Mouse (Mus musculus) splenic B cell, adult 2 months (primary cell): Measurements from ENCODE around the gene Elovl6.
A peak's percentile ranks its signal among the peaks of the same experiment; 100 is the strongest.

Experiments used
- DNase-seq: peaks from one replicate; pipeline ENCODE4 v3.0.0-alpha.2; 2011; ENCODE audit warnings: low read depth, low spot score
- H3K27me3 ChIP-seq: 2 replicates; pipeline ENCODE4 v1.6.1; 2012; ENCODE audit warnings: mild to moderate bottlenecking, low read length, moderate library complexity, mixed read lengths; ENCODE audit not compliant: control insufficient read depth, poor library complexity, insufficient read depth, severe bottlenecking
- H3K36me3 ChIP-seq: 2 replicates; pipeline ENCODE4 v1.6.1; 2012; ENCODE audit warnings: mild to moderate bottlenecking, low read length, moderate library complexity, mixed read lengths; ENCODE audit not compliant: control insufficient read depth, poor library complexity, insufficient read depth, severe bottlenecking

Elovl6 gene

DNA sequence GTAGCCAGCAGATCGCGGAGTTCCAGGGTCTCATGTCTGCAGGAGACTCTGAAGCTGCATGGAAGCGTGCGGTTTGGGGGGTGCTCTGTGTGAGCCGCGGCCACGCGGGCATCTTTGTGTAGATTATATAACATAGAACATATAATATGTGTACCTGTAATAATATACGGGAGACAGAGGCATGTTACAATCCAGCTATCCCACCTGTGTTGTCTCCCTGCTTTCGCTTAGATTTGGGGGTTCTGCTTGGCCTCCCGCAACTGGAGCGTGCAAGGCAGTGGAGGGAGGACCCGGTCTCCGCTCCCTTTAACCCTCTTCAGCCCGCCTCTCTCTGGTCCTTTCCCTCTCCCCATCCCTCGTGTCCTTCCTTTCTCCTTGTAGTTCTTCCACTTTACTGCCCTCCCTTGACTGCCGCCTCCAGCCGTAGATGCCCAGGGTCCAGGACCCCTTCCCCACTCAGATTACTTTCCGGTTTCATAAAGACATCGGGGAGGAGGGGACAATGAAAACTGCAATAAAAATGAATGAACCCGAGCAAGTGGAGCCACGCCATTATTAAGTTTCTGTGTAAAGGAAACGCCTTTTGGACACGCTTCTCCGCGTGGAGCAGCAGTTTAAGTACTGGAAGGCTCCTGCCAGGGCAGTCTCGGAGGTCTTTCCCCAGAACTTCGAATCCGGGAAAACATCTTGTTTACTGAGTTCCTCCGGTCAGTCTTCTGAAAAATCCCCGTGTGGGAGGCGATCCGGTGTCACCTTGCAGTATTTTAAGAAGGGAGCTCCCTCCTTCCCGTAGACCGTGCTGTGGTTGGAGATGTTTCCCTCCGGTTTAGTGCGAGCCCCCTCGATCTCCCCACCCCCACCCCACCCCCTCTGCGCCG, 949 bp downstream of the Elovl6 start:
- Histone ChIP-seq H3K36me3 (no peaks in the 10 kb centered on the region), H3K27me3 (no peaks in the 10 kb centered on the region)
- peak; percentile 27 for DNase-seq

DNA sequence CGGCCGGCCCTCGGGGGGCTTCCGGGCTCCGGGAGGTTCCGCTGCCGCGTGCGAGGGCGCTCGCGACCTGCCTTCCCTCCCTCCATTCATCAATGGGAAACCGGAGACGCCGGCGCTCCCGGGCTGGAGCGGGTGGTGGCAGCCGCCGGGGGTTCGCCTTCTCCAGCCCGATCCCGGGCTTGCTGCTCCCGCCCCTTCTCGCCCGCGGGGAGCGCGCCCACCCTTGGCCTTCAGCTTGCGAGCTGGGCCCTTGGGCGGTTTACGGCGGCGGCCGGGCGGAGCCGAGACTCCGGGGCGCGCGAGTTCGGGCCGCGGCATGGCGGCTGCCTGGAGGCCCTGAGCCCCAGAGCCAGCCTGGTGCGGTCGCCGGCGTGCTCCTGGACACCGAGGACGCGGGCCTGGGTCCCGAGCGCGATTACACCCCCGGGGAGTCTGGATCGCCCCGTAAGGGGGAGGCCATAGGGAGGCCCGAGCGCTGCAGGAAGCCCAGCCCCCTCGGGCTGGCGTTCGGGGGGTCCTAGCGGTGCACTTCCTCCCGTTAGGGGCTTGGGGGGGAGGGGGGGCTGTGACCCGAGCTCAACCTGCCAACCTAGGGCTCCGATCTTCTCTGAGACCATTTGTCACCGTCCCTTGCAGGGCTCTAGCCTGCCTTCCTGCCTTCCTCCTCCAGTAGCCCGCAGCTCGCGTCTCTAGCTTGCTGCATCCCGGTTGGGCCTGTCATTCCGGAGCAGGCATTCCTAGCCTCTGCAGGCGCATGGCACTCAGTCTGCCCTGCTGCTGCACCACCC, 1.8 kb downstream of the Elovl6 start:
- H3K36me3 ChIP-seq: no peaks in the 10 kb centered on the region
- DNase-seq: peak; percentile 50
- no peaks in the 10 kb centered on the region for H3K27me3 ChIP-seq

DNA sequence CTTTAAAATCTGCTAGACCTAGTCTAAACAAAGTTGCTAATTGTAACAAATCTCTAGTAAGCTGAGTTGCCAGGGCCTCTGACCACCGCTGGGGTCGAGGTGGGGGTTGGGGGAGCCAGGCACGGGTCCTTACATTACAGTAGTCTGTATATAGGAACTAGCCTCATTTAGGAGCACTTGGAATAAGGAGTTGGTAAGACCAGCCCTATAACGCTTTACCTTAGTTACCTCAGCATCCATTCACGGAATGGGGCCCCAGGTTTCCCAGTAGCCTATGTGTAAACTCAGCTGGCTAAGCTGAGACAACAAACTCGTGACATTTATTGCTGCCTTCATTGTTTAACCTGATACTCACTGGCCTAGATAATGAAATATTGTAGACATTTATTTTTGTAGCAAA, 3.3 kb downstream of the Elovl6 start:
- no peaks in the 10 kb centered on the region for H3K36me3 ChIP-seq
- no peak for DNase-seq
- H3K27me3 ChIP-seq: no peaks in the 10 kb centered on the region

- no peaks in the 10 kb centered on the region for H3K36me3 ChIP-seq
- no peaks in the 10 kb centered on the region for H3K27me3 ChIP-seq
- DNase-seq: peak; percentile 95
These were observed 4.0 kb downstream of the Elovl6 start for GRCm38 (mm10) chr3:129536109-129536508.

DNA sequence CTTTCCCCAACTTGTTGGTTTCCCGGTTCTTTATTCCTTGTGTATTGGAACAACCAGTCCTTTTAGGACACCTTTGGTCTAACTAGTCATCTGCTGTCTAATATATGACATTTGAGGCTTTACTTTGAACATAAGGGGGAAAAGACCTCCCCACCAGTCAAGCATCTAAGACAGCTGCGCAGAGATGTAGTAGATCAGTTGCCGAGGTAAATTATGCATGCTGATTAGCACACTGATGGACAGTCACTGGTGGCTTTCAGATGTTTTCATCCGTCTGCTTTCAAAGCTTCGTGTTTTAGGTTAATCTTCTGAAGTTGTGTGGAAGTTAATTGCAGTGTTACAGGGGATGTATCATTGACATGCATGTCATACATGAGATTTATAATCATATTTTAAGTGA, 5.8 kb downstream of the Elovl6 start:
- no peak for DNase-seq
- no peaks in the 10 kb centered on the region for H3K27me3 ChIP-seq
- H3K36me3 ChIP-seq: no peaks in the 10 kb centered on the region

- no peaks in the 10 kb centered on the region for H3K36me3 ChIP-seq
- H3K27me3 ChIP-seq: no peaks in the 10 kb centered on the region
- no peak for DNase-seq
These were observed 8.7 kb downstream of the Elovl6 start for GRCm38 (mm10) chr3:129540882-129541281.

- no peak for DNase-seq
- H3K36me3 ChIP-seq: no peaks in the 10 kb centered on the region
- no peaks in the 10 kb centered on the region for H3K27me3 ChIP-seq
These were observed 9.3 kb downstream of the Elovl6 start for GRCm38 (mm10) chr3:129541456-129541855.

DNA sequence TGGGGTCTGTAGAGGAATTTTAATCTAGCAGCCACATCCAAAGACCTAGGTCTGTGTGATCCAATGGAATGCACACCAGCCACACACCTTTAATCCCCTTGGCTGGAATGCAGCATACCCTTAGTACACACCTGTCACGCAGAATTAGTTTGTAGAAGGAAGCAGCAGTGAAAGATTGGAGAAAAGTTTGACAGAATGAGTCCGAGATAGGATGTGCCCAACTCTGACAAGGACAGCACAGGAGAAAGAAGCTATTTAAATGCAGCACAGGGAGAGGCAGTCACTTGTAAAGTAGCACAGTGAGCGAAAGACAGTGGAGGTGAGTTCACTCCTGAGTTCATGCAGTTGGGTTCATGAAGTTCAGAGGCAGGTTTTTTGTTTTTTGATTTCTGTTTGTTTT, 11.2 kb downstream of the Elovl6 start:
- Histone ChIP-seq H3K27me3 (no peaks in the 10 kb centered on the region), H3K36me3 (no peaks in the 10 kb centered on the region)
- DNase-seq: no peak

GRCm38 (mm10) chr3:129544217-129544616, 12.1 kb downstream of the Elovl6 start:
- no peaks in the 10 kb centered on the region for H3K27me3 ChIP-seq
- DNase-seq: no peak

GRCm38 (mm10) chr3:129545228-129545627, 13.1 kb downstream of the Elovl6 start:
- no peaks in the 10 kb centered on the region for H3K36me3 ChIP-seq
- H3K27me3 ChIP-seq: no peaks in the 10 kb centered on the region
- DNase-seq: no peak

More at GRCm38 (mm10) chr3:129544217-129544616, 12.1 kb downstream of the Elovl6 start:
- H3K36me3 ChIP-seq: no peaks in the 10 kb centered on the region

DNA sequence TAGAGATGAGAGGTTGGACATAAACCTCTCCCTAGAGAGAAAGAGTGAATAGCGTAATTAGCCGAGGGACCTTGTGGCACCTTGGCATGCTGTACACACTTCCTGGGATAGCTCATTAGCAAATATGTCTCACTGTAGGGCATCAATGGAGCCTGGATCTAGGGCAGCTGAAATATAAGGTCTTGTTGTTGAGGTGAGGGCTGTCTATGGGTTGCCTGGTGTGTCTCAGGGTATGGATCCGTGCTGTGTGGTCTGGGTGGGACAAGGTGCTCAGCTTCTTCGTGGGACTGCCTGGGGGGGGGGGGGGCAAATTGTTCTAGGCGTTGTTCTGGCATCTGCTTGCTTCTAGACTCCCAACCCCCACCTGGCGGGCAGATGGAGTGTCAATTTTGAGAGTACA, 13.6 kb downstream of the Elovl6 start:
- Histone ChIP-seq H3K27me3 (no peaks in the 10 kb centered on the region), H3K36me3 (no peaks in the 10 kb centered on the region)
- DNase-seq: no peak

GRCm38 (mm10) chr3:129547837-129548435, 15.8 kb downstream of the Elovl6 start:
- Histone ChIP-seq H3K36me3 (no peaks in the 10 kb centered on the region), H3K27me3 (no peaks in the 10 kb centered on the region)
- DNase-seq: no peak

- DNase-seq: no peak
- no peaks in the 10 kb centered on the region for H3K36me3 ChIP-seq
- no peaks in the 10 kb centered on the region for H3K27me3 ChIP-seq
These were observed 16.6 kb downstream of the Elovl6 start for GRCm38 (mm10) chr3:129548760-129549159.

DNA sequence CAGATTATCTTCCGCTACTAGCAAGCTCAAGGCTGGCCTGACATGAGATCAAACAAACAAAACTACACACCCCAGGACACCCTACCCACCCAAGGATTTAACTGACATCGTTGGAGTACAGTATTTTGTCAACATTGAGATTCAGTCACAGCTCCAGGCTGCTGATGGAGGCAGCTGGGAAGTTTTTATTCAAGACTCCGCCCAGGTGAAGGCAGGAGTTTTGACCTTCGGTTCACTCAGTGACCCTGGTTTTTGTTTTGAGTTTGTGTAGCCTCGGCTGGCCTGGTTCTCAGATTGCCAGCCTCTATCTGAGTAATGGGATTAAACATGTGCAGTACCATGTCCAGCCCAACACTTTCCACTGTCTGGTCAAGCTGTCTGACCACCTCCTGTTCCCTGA, 17.4 kb downstream of the Elovl6 start:
- DNase-seq: no peak
- H3K27me3 ChIP-seq: no peaks in the 10 kb centered on the region
- no peaks in the 10 kb centered on the region for H3K36me3 ChIP-seq
